Mouse (Mus musculus) frontal cortex, postnatal 25 days (tissue): ENCODE results near the gene Spats1.

ENCODE experiments used
- DNase-seq, 2 experiments: peaks; one replicate each; pipeline ENCODE4 v3.0.0; 2022; ENCODE audit warnings: low spot score in 2 of 2

Spats1 gene

GRCm38 (mm10) chr17:45474669-45475465, at the start of gene Spats1:
Gene Spats1 (minus strand): TSS chr17:45475415.
- peak; percentile 58 to 76 for DNase-seq

DNA sequence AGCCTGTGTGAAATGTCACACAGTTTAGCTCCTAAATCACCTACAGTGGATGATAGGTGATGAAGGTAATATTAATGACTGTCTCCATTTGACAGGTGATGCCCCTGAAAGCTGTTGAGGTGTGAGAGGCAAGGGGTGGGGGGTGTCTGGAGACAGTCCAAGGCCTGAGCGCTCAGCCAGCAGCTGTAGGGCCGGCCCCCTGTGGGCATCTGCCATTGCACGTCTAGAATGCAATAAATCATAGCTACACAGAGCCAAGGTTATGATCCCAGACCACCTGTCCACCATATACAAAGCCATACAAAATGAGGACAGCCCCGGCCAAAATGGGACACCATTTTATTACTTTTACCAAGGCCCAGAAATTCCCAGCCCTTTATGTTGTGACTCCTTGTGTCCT, 49.7 kb upstream of the Spats1 start:
- DNase-seq: no peak

- DNase-seq: no peak
These were observed 48.0 kb upstream of the Spats1 start, which contains the start of gene Tcte1 for GRCm38 (mm10) chr17:45523263-45523662. Gene Tcte1 (plus strand): TSS chr17:45523434.

- no peak for DNase-seq
These were observed 44.9 kb upstream of the Spats1 start for GRCm38 (mm10) chr17:45520136-45520535.

DNA sequence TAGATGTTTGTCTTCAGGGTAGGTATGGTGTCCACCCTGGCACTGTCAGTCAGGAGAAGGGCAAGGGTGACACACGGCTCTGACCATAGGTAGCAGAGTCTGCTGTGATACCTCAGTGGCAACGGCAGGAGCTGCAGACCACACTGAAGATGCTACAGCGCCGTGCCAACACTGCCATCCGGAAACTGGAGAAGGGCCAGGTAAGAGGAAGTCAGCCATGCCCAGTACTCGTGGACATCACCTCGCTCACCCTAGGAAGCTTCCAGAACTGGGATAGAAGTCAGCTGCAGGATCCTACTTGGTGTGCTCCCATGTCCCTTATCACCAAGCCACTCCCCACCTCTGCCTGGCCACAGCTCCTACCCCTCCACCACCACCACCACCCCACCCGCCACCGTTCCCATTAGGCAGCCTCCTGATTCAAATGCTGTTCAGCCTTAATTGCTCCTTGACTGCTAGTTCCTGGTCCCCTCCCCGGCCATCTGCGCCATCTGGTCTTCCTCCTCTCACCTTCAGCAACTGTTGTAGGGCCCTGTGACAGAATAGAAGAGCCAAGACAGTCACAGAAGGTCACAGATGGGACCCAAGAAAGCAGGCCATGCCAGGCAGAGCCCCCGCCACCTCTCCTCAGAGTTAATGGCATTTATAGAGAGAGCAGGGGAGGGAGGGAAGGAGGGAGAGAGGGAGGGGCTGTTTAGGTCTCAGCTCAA, 43.7 kb upstream of the Spats1 start:
- DNase-seq: no peak

DNA sequence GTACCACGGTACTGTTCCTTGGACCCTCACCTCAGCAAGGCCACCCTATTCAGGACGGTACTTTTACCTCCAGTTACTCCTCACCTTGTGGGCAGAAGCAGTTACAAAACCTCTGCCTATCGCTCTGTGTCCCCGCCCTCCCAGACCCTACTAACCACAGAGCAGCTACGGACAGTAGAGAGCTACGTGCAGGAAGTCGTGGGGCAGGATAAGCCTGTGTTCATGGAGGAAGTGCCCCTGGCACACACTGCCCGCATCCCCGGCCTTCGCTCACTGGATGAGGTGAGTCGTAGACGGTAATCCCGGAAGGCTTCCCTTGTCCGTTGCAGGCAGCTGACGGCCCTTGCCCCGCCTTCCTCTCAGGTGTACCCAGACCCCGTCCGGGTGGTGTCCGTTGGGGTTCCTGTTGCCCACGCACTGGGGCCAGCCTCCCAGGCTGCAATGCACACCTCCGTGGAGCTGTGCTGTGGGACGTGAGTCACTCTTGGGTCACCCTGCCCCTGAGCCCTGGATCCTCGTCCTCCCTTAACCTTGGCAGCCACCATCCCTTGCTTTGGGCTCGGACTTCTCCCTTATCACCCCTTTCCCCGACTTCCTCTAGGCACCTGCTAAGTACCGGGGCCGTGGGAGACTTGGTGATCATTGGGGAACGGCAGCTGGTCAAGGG, 42.5 kb upstream of the Spats1 start:
- DNase-seq: no peak

GRCm38 (mm10) chr17:45517135-45517534, 41.9 kb upstream of the Spats1 start:
- DNase-seq: no peak

- peak; percentile 80 to 92 for DNase-seq
These were observed 41.3 kb upstream of the Spats1 start for GRCm38 (mm10) chr17:45516488-45516887.

DNA sequence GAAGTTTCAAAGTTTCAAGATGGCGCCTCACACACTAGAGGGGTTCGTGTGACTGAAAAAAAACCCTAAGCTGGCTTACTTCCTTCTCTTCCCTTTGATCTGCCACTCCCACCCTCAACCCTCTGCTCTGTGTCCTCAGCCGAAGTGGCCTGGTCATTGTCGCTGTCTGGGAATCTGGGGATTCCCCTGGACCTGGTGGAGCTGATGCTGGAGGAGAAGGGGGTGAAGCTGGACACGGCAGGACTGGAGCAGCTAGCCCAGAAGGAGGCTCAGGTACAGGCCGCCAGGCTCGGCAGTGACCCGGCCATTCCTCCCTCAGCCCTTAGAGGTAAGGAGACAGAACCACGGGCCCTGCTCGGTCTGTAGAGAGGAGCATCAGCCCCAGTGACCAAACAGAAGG, 40.6 kb upstream of the Spats1 start:
- no peak for DNase-seq

DNA sequence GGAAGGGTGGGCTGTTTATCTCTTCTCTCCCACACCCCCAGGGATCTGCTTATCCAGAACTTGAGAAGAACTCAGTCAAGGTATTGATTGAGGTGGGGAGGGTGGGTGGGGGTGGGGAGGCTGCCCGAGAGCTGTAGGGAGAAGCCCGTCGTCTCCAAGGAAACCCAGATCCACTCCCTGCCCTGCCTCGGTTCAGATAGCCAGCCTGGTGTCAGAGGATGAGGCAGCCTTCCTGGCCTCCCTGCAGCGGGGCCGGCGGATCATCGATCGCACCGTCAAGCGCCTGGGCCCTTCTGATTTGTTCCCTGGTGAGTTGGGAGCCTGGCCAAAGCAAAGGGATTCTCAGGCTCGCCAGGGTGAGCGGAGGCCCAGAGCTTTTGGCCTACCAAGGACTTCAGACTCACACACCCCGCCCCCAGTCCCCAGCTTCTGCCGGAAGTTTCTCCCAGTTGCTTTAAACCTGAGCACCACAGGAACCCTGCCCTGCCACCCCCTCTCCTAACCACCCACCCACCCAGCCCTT, 40.0 kb upstream of the Spats1 start:
- DNase-seq: no peak

GRCm38 (mm10) chr17:45511757-45512156, 36.5 kb upstream of the Spats1 start:
- DNase-seq: no peak

GRCm38 (mm10) chr17:45510871-45511270, 35.7 kb upstream of the Spats1 start:
- no peak for DNase-seq

DNA sequence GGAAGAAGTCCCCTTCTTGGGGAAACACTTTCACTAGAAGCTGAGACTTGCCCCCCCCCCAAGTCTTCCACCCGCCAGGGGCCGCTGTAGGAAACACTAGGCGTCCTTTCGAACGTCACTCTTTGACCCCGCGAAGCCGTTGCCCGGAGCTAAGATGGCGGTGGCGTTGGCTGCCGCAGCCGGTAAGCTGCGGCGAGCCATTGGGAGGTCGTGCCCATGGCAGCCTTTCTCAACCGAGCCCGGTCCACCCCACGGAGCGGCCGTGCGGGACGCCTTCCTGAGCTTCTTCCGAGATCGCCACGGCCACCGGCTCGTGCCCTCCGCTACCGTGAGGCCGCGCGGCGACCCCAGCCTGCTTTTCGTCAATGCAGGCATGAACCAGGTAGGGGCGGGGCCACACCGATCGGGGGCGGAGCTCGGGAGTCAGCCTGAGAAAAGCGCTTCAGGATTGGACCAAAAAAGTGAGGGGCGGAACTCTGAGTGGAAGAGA, 31.5 kb upstream of the Spats1 start, which contains the start of gene Aars2:
TSS of gene Aars2 (plus strand) at position 142 of the 490 bp plus-strand sequence.
- peak; percentile 89 to 92 for DNase-seq

DNA sequence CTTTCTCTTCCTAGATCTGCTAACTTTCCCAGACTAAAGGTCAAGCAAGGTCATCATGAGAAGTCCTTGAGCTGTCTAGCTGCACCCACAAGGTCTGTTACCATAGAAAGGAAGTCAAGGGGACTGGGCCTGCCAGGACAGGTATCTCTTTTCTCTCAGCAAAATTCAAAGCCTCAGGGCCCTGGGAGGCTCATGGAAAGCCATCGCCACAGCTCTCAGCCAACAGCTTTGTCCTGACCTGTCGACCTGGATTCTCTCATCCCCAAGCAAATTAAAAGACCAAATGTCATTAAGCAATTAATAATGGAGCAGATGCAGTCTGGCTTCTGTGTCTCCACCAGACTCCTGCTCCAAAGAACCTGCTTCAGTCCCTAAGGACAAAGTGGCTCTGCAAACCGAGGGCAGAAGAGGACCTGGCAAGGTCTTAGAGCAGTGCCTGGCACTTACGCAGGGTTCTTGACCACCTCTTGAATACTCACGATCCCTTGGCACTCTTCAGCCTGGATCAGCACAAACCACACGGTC, 30.8 kb upstream of the Spats1 start:
- no peak for DNase-seq

DNA sequence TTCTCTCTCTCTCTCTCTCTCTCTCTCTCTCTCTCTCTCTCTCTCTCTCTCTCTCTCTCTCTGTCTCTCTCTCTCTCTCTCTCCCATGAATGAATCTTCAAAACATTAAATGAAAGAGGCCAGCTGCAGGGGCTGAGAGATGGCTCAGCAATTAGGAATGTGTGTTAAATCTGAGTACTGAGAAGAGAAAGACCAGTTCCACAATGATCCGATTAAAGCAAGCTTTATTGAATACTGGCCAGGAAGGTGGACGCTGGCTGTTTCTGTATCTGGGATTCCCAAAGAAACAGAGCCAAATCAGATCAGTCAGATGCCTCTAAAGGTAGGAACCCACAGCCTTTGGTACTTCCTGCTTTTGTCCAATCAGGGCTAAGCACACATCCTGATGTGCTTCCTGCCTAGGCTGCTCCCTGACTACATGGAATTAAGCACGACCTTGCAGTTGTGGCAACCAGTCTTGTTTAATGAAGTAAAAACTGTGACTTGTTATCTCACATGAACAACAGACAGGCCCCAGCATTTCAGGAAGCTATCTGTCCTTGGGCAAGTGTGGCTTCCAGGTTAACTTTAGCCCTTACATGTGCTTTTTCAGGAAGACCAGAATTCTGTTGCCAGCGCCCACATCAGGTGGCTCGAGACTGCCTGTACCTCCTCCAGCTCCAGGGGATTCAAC, 28.2 kb upstream of the Spats1 start:
- no peak for DNase-seq

GRCm38 (mm10) chr17:45502324-45502723, 27.1 kb upstream of the Spats1 start:
- DNase-seq: no peak

DNA sequence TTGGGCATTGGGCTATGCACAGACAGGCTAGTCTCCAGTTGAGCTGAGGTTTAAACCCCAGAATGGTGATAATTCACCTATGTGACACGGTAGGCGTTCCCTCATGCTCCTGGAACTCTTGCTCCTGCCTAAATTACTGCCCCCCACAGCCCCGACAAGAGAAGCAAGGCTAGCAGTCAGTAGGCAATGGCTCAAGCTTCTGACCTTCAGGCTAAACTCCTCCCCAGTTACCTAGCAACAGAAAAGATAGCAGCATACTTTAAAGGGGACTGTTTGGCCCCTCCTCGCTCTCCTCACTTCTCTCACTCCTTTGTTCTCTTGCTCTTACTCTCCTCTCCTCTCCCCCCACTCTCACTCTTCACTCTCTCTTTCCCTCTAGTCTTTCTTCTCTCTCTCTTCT, 25.8 kb upstream of the Spats1 start:
- DNase-seq: no peak

DNA sequence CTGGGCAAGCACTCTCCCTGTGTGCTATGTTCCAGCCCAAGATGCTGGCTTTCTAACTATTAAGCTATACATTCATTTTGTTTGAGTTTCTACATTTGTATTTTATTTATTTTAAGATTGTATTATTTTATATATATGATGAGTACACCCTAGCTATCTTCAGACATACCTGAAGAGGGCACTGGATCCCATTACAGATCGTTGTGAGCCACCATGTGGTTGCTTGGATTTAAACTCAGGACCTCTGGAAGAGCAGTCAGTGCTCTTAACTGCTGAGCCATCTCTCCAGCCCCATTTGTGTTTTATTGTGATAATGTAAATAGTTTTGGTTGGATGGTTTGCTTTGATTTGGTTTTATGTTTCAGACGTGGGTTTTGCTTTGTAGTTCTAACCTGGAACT, 24.3 kb upstream of the Spats1 start:
- DNase-seq: no peak

GRCm38 (mm10) chr17:45498397-45498796, 23.2 kb upstream of the Spats1 start:
- no peak for DNase-seq

DNA sequence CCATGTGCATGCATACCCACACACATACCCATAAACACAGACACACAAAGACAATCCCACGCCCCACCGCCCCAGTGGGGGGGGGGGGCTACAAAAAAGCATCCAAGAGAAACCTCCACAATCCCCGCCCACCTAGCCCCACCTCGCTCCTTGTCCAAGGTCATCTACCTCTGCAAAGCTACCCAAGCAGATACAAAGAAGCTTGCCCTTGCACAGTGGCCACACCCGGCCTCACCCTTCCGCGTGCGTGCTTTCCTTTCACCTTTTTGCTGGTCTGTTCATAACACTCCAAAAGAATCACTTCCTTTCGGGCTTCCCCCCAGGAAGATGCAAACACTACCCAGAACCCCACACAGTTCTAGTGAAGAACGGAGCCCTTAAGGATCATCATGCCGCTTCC, 20.2 kb upstream of the Spats1 start:
- DNase-seq: no peak

- no peak for DNase-seq
These were observed 15.4 kb upstream of the Spats1 start for GRCm38 (mm10) chr17:45490532-45491154.
